Mouse (Mus musculus) limb, embryonic 11.5 days (tissue): ENCODE measurements at regions not wholly inside any gene's neighbourhood (a gene's known extent, or its start where the extent isn't known, plus 50 kb on each side); places are given as distances from the start of the nearest gene placed in this dataset.

Experiments
- ATAC-seq: fragments of 200-750 bp; cut with Nextera tagmentation; 2 replicates; pipeline ENCODE4 v1.8.0; 2017; ENCODE audit warnings: low read depth; ENCODE audit not compliant: insufficient number of reproducible peaks, low FRiP score, low TSS enrichment
- DNase-seq: peaks from one replicate; pipeline ENCODE4 v3.0.0-alpha.2; 2015; ENCODE audit warnings: low spot score
- H3K27ac ChIP-seq: fragments of 300-500 bp; sonication (generic); replicated peaks from 2 replicates; pipeline ENCODE4 v1.5.1; 2014; ENCODE audit warnings: low read depth, mild to moderate bottlenecking, low read length
- H3K27me3 ChIP-seq: fragments of 300-500 bp; sonication (generic); 2 replicates; pipeline ENCODE4 v1.6.1; 2014; ENCODE audit warnings: mild to moderate bottlenecking, low read length, mixed read lengths; ENCODE audit not compliant: control insufficient read depth, insufficient read depth
- H3K36me3 ChIP-seq: fragments of 300-500 bp; sonication (generic); 2 replicates; pipeline ENCODE4 v1.6.1; 2014; ENCODE audit warnings: mild to moderate bottlenecking, low read length, moderate library complexity, mixed read lengths; ENCODE audit not compliant: control insufficient read depth, insufficient read depth
- H3K4me1 ChIP-seq: fragments of 300-500 bp; sonication (generic); 2 replicates; pipeline ENCODE4 v1.6.1; 2014; ENCODE audit warnings: low read length, mixed read lengths; ENCODE audit not compliant: control insufficient read depth, insufficient read depth
- H3K4me2 ChIP-seq: fragments of 300-500 bp; sonication (generic); 2 replicates; pipeline ENCODE4 v1.6.1; 2014; ENCODE audit warnings: low read depth, mild to moderate bottlenecking, moderate library complexity; ENCODE audit not compliant: severe bottlenecking
- H3K4me3 ChIP-seq: fragments of 300-500 bp; sonication (generic); 2 replicates; pipeline ENCODE4 v1.5.1; 2014; ENCODE audit warnings: low read depth, low read length
- H3K9ac ChIP-seq: fragments of 300-500 bp; sonication (generic); 2 replicates; pipeline ENCODE4 v1.6.1; 2014; ENCODE audit warnings: mild to moderate bottlenecking, low read length
- H3K9me3 ChIP-seq: fragments of 300-500 bp; sonication (generic); 2 replicates; pipeline ENCODE4 v1.6.1; 2016; ENCODE audit warnings: low read length; ENCODE audit not compliant: control insufficient read depth
- WGBS: fragments of 180-500 bp; shearing (Covaris S2); extraction: QIAGEN DNeasy Blood & Tissue Kit; methylation state at CpG from one replicate; pipeline ENCODE4 v1.1.7; 2014; 5-methylcytosine and 5-hydroxymethylcytosine counted together

- H3K4me1 ChIP-seq: no peaks in the 10 kb centered on the region
- WGBS: 84% methylated on average over 5 of the region's 5 CpGs
- H3K4me2 ChIP-seq: no peak overlapping the region
- no peaks in the 10 kb centered on the region for H3K27me3 ChIP-seq
- ATAC-seq (no peak), DNase-seq (no peak)
- H3K9ac ChIP-seq: no peak overlapping the region
- no peaks in the 10 kb centered on the region for H3K36me3 ChIP-seq
- H3K4me3 ChIP-seq: no peak overlapping the region
- H3K9me3 ChIP-seq: no peaks in the 10 kb centered on the region
- no peak overlapping the region for H3K27ac ChIP-seq
Measured at GRCm38 (mm10) chr8:96174996-96175395, 286.6 kb upstream of the Got2 start.

GRCm38 (mm10) chr8:96164933-96165332 is 276.6 kb upstream of the Got2 start:
- Histone ChIP-seq H3K4me3 (no peak overlapping the region), H3K9ac (no peak overlapping the region), H3K4me2 (no peak overlapping the region), H3K27me3 (no peaks in the 10 kb centered on the region), H3K27ac (no peak overlapping the region), H3K4me1 (no peaks in the 10 kb centered on the region), H3K36me3 (no peaks in the 10 kb centered on the region), H3K9me3 (no peaks in the 10 kb centered on the region)
- 93% methylated on average over 8 of the region's 8 CpGs for WGBS
- ATAC-seq (no peak), DNase-seq (no peak)

- ATAC-seq (no peak), DNase-seq (no peak)
- H3K4me3 ChIP-seq: no peak overlapping the region
- no peak overlapping the region for H3K9ac ChIP-seq
- no peaks in the 10 kb centered on the region for H3K36me3 ChIP-seq
- H3K4me2 ChIP-seq: no peak overlapping the region
- H3K27ac ChIP-seq: no peak overlapping the region
- no peaks in the 10 kb centered on the region for H3K9me3 ChIP-seq
- 41% methylated on average over 6 of the region's 6 CpGs for WGBS
- no peaks in the 10 kb centered on the region for H3K4me1 ChIP-seq
- no peaks in the 10 kb centered on the region for H3K27me3 ChIP-seq
Measured at GRCm38 (mm10) chr8:96159899-96160298, 271.6 kb upstream of the Got2 start.

- 40% methylated on average over 12 of the region's 12 CpGs for WGBS
- H3K4me3 ChIP-seq: no peak overlapping the region
- DNase-seq (peak; percentile 78), ATAC-seq (no peak)
- no peaks in the 10 kb centered on the region for H3K27me3 ChIP-seq
- H3K27ac ChIP-seq: no peak overlapping the region
- H3K9ac ChIP-seq: no peak overlapping the region
- H3K9me3 ChIP-seq: no peaks in the 10 kb centered on the region
- no peaks in the 10 kb centered on the region for H3K36me3 ChIP-seq
- H3K4me1 ChIP-seq: no peaks in the 10 kb centered on the region
- H3K4me2 ChIP-seq: no peak overlapping the region
Measured at GRCm38 (mm10) chr8:96152496-96153250, 264.3 kb upstream of the Got2 start.

- no peaks in the 10 kb centered on the region for H3K27me3 ChIP-seq
- no peak overlapping the region for H3K4me2 ChIP-seq
- H3K4me1 ChIP-seq: no peaks in the 10 kb centered on the region
- no peaks in the 10 kb centered on the region for H3K9me3 ChIP-seq
- no peak overlapping the region for H3K4me3 ChIP-seq
- ATAC-seq: no peak
- no peaks in the 10 kb centered on the region for H3K36me3 ChIP-seq
- H3K27ac ChIP-seq: no peak overlapping the region
- H3K9ac ChIP-seq: no peak overlapping the region
- 84% methylated on average over 10 of the region's 10 CpGs for WGBS
- DNase-seq: no peak
Measured at GRCm38 (mm10) chr8:96152056-96152455, 263.7 kb upstream of the Got2 start.

GRCm38 (mm10) chr8:96151065-96151472 is 262.7 kb upstream of the Got2 start:
- no peak for DNase-seq
- H3K4me1 ChIP-seq: no peaks in the 10 kb centered on the region
- H3K36me3 ChIP-seq: no peaks in the 10 kb centered on the region
- H3K4me2 ChIP-seq: no peak overlapping the region
- no peaks in the 10 kb centered on the region for H3K27me3 ChIP-seq
- H3K9ac ChIP-seq: no peak overlapping the region
- no peak overlapping the region for H3K4me3 ChIP-seq
- no peak for ATAC-seq
- no peak overlapping the region for H3K27ac ChIP-seq
- 80% methylated on average over 16 of the region's 16 CpGs for WGBS
- H3K9me3 ChIP-seq: no peaks in the 10 kb centered on the region

- no peak overlapping the region for H3K9ac ChIP-seq
- H3K4me2 ChIP-seq: no peak overlapping the region
- H3K9me3 ChIP-seq: no peaks in the 10 kb centered on the region
- no peaks in the 10 kb centered on the region for H3K4me1 ChIP-seq
- WGBS: 68% methylated on average over 5 of the region's 5 CpGs
- DNase-seq (no peak), ATAC-seq (no peak)
- H3K36me3 ChIP-seq: no peaks in the 10 kb centered on the region
- no peaks in the 10 kb centered on the region for H3K27me3 ChIP-seq
- no peak overlapping the region for H3K4me3 ChIP-seq
- H3K27ac ChIP-seq: no peak overlapping the region
Measured at GRCm38 (mm10) chr8:96132183-96132582, 243.8 kb upstream of the Got2 start.

- no peak overlapping the region for H3K4me3 ChIP-seq
- no peaks in the 10 kb centered on the region for H3K9me3 ChIP-seq
- 78% methylated on average over 2 of the region's 2 CpGs for WGBS
- H3K27me3 ChIP-seq: no peaks in the 10 kb centered on the region
- DNase-seq (no peak), ATAC-seq (no peak)
- no peaks in the 10 kb centered on the region for H3K36me3 ChIP-seq
- no peak overlapping the region for H3K4me2 ChIP-seq
- no peaks in the 10 kb centered on the region for H3K4me1 ChIP-seq
- no peak overlapping the region for H3K27ac ChIP-seq
- H3K9ac ChIP-seq: no peak overlapping the region
Measured at GRCm38 (mm10) chr8:96128329-96128728, 240.0 kb upstream of the Got2 start.

GRCm38 (mm10) chr8:96100817-96101216 is 212.5 kb upstream of the Got2 start:
- Histone ChIP-seq H3K9me3 (no peaks in the 10 kb centered on the region), H3K36me3 (no peaks in the 10 kb centered on the region), H3K27ac (no peak overlapping the region), H3K27me3 (no peaks in the 10 kb centered on the region), H3K4me1 (no peaks in the 10 kb centered on the region), H3K4me3 (no peak overlapping the region), H3K9ac (no peak overlapping the region), H3K4me2 (no peak overlapping the region)
- WGBS: 75% methylated on average over 5 of the region's 5 CpGs
- ATAC-seq: no peak
- DNase-seq: no peak
